Mouse (Mus musculus) stomach, embryonic 16.5 days (tissue): ENCODE measurements around the gene Nsun5. TPM values are rescaled to one million over a fixed set of nuclear protein-coding genes. Genes with fewer than 3 reads are reported as not detected.

ENCODE experiments used
- ATAC-seq: fragments of 200-750 bp; cut with Nextera tagmentation; 2 replicates; pipeline ENCODE4 v1.8.0; 2017; ENCODE audit warnings: moderate number of reproducible peaks, moderate TSS enrichment; ENCODE audit not compliant: insufficient read depth, low FRiP score
- H3K27ac ChIP-seq: fragments of 300-500 bp; sonication (generic); 2 replicates; pipeline ENCODE4 v1.5.1; 2014; ENCODE audit warnings: low read length
- H3K27me3 ChIP-seq: fragments of 300-500 bp; sonication (generic); 2 replicates; pipeline ENCODE4 v1.6.1; 2014; ENCODE audit warnings: low read length, control low read depth, mixed read lengths; ENCODE audit not compliant: control insufficient read depth, insufficient read depth
- H3K36me3 ChIP-seq: fragments of 300-500 bp; sonication (generic); 2 replicates; pipeline ENCODE4 v1.6.1; 2014; ENCODE audit warnings: low read length; ENCODE audit not compliant: control insufficient read depth, insufficient read depth
- H3K4me1 ChIP-seq: fragments of 300-500 bp; sonication (generic); 2 replicates; pipeline ENCODE4 v1.6.1; 2014; ENCODE audit warnings: low read length, control low read depth, mixed read lengths; ENCODE audit not compliant: control insufficient read depth, insufficient read depth
- H3K4me2 ChIP-seq: fragments of 300-500 bp; sonication (generic); 2 replicates; pipeline ENCODE4 v1.6.1; 2014; ENCODE audit warnings: low read depth, low read length, mixed read lengths
- H3K4me3 ChIP-seq: fragments of 300-500 bp; sonication (generic); replicated peaks from 2 replicates; pipeline ENCODE4 v1.5.1; 2014; ENCODE audit warnings: mild to moderate bottlenecking, low read length
- H3K9ac ChIP-seq: fragments of 300-500 bp; sonication (generic); 2 replicates; pipeline ENCODE4 v1.6.1; 2014; ENCODE audit warnings: low read length
- H3K9me3 ChIP-seq: fragments of 300-500 bp; sonication (generic); replicated peaks from 2 replicates; pipeline ENCODE4 v1.6.1; 2016; ENCODE audit warnings: low read length, control low read depth; ENCODE audit not compliant: control insufficient read depth
- WGBS: fragments of 180-500 bp; shearing (Covaris S2); extraction: QIAGEN DNeasy Blood & Tissue Kit; methylation state at CpG from one replicate; pipeline ENCODE4 v1.1.7; 2014; 5-methylcytosine and 5-hydroxymethylcytosine counted together
- microRNA-seq: library from miRNA; unstranded; fragments of <30 nt; microRNA quantifications from one replicate; pipeline ENCODE4, GENCODE M21; 2016
- polyA plus RNA-seq: library from polyadenylated mRNA; unstranded; fragments of >200 nt; fragmentation: Nextera tagmentation; extraction: Ambion mirVana; gene quantifications from 2 replicates; pipeline ENCODE4 v1.2.1, GENCODE M21; 2015

The Nsun5 gene
- polyA plus RNA-seq, 1 experiment from 2014 or later, result 31.5 TPM

DNA sequence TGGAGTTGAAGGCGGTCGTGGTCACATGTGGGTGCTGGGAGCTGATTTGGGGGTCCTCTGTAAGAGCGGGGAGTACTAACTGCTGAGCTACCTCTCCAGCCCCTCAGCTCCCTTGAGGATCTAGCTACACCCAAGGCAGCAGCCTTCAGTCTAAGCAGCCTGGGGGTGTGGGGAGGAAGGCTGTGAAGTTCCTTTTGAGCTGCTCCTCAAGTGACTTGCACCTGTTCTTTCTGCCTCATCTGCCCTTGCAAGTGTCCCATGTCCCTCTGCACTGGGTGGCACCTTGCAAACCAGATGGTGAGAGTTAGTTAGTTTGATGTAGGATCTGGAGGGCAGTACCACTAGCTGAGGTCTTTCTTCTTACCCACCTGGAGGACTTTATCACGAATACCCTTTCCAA lies 38.4 kb downstream of the Nsun5 start:
- H3K27me3 ChIP-seq, result no peaks in the 10 kb centered on the region
- no peak for ATAC-seq
- 86% methylated on average over 4 of the region's 4 CpGs for WGBS
- H3K4me3 ChIP-seq, result no peak overlapping the region
- no peak overlapping the region for H3K9ac ChIP-seq
- no peak overlapping the region for H3K4me2 ChIP-seq
- no peaks in the 10 kb centered on the region for H3K4me1 ChIP-seq
- H3K36me3 ChIP-seq, result no peaks in the 10 kb centered on the region
- no peak overlapping the region for H3K27ac ChIP-seq
- no peaks in the 10 kb centered on the region for H3K9me3 ChIP-seq

DNA sequence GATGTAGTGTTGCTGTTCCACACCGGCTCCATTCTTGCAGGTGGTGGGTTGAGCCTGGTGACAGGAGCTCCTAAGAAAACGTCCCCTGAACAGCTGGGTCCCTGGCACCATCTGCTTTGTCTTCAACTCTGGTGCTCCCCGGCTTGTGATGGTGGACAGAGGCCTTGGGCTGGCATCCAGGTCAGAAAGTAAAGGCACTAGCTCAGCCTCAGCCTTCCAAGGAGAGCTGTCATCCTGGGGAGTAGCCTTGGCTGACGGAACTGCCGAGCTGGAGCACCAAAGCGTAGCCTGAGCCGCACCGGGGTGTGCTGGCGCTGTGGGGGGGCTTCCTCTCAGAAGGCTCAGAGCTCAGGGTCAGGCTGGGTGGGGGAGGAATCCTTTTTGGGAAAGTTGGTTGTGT lies 40.5 kb downstream of the Nsun5 start:
- 0 out of 2 replicates have a peak, but pooled peaks cover 5% of the 10 kb centered on the region for H3K36me3 ChIP-seq
- H3K9ac ChIP-seq, result no peak overlapping the region
- no peak overlapping the region for H3K27ac ChIP-seq
- ATAC-seq, result no peak
- no peaks in the 10 kb centered on the region for H3K9me3 ChIP-seq
- no peaks in the 10 kb centered on the region for H3K4me1 ChIP-seq
- H3K4me3 ChIP-seq, result no peak overlapping the region
- WGBS, result 91% methylated on average over 9 of the region's 9 CpGs
- H3K27me3 ChIP-seq, result no peaks in the 10 kb centered on the region
- no peak overlapping the region for H3K4me2 ChIP-seq

Small RNAs within 50 kb of the gene (microRNA-seq; reads per million reads assigned to microRNA genes)
- 1.7 reads per million, percentile 2 among the genes with 10 or more reads in this experiment for gene Mir7033

Other genes starting within 250 kb of the Nsun5 start
- gene Tbl2, start 220.3 kb upstream of the Nsun5 start, polyA plus RNA-seq, result 23.9 and 26.4 TPM in 2 replicates
- 50.1 and 54.6 TPM in 2 replicates for gene Bcl7b, start 201.7 kb upstream of the Nsun5 start, polyA plus RNA-seq
- 24.3 and 28.5 TPM in 2 replicates for gene Baz1b, start 182.7 kb upstream of the Nsun5 start, polyA plus RNA-seq
- gene Fzd9, start 118.7 kb upstream of the Nsun5 start, polyA plus RNA-seq, result 0.47 and 1.5 TPM in 2 replicates
- 0.30 and 0.35 TPM in 2 replicates for gene Fkbp6, start 19.9 kb upstream of the Nsun5 start, polyA plus RNA-seq
- 1.2 and 1.3 TPM in 2 replicates for gene Trim50, start 16.7 kb upstream of the Nsun5 start, polyA plus RNA-seq
- 7.7 and 8.7 TPM in 2 replicates for gene Pom121, start 24.6 kb downstream of the Nsun5 start, polyA plus RNA-seq
- 22.2 and 26.5 TPM in 2 replicates for gene Hip1, start 175.2 kb downstream of the Nsun5 start, polyA plus RNA-seq
- gene Ccl26, start 193.6 kb downstream of the Nsun5 start, polyA plus RNA-seq, result not detected in 2 replicates
- 5.4 and 8.6 TPM in 2 replicates for gene Ccl24, start 203.1 kb downstream of the Nsun5 start, polyA plus RNA-seq